Mouse (Mus musculus) myocyte (in vitro differentiated cells): ENCODE measurements around the gene Actn1. TPM values are rescaled to one million over a fixed set of nuclear protein-coding genes. Genes with fewer than 3 reads are reported as not detected.
A peak's percentile ranks its signal among the peaks of the same experiment; 100 is the strongest.

ENCODE experiments used
- H3K27me3 ChIP-seq: one replicate; pipeline ENCODE4 v1.6.1; 2011; ENCODE audit not compliant: control insufficient read depth, insufficient read depth, insufficient read length
- H3K36me3 ChIP-seq: one replicate; pipeline ENCODE4 v1.6.1; 2011; ENCODE audit not compliant: control insufficient read depth, insufficient read depth
- H3K4me2 ChIP-seq: one replicate; pipeline ENCODE4 v1.6.1; 2011; ENCODE audit warnings: low read depth, control low read depth
- H3K4me3 ChIP-seq: one replicate; pipeline ENCODE4 v1.5.1; 2011; ENCODE audit warnings: mild to moderate bottlenecking, control low read depth, moderate library complexity
- H3K79me2 ChIP-seq: one replicate; pipeline ENCODE4 v1.6.1; 2011; ENCODE audit not compliant: control insufficient read depth, insufficient read depth
- H3ac ChIP-seq: one replicate; pipeline ENCODE4 v1.6.1; 2011; ENCODE audit not compliant: control insufficient read depth, insufficient read length
- CEBPB ChIP-seq: IDR thresholded peaks from 2 replicates; pipeline ENCODE4 v1.6.1; 2011; ENCODE audit warnings: mild to moderate bottlenecking, moderate library complexity; ENCODE audit not compliant: poor library complexity, insufficient read depth, severe bottlenecking
- E2F4 ChIP-seq: IDR thresholded peaks from one replicate; pipeline ENCODE4 v1.6.1; 2011; ENCODE audit warnings: mild to moderate bottlenecking, control low read depth, moderate library complexity; ENCODE audit not compliant: insufficient read depth
- MAX ChIP-seq: IDR thresholded peaks from one replicate; pipeline ENCODE4 v1.6.1; 2011; ENCODE audit warnings: low read depth, mild to moderate bottlenecking, control low read depth
- MYOD1 ChIP-seq, 3 experiments: IDR thresholded peaks; one replicate each; pipeline ENCODE4 v1.6.1; 2011; ENCODE audit warnings: control low read depth in 2 of 3, low read depth in 2 of 3, mild to moderate bottlenecking in 2 of 3, moderate library complexity in 1 of 3; ENCODE audit not compliant: insufficient read length in 2 of 3, control insufficient read depth in 1 of 3
- MYOG ChIP-seq, 3 experiments: IDR thresholded peaks; one replicate each; pipeline ENCODE4 v1.6.1; 2011; ENCODE audit warnings: control low read depth in 2 of 3, low read depth in 2 of 3, mild to moderate bottlenecking in 2 of 3; ENCODE audit not compliant: insufficient read length in 2 of 3, control insufficient read depth in 1 of 3, insufficient read depth in 1 of 3
- POLR2A ChIP-seq: IDR thresholded peaks from one replicate; pipeline ENCODE4 v1.6.1; 2011; ENCODE audit warnings: low read depth, mild to moderate bottlenecking, control low read depth, moderate library complexity; ENCODE audit not compliant: insufficient read length
- POLR2AphosphoS2 ChIP-seq: IDR thresholded peaks from one replicate; pipeline ENCODE4 v1.6.1; 2011; ENCODE audit warnings: low read depth, control low read depth; ENCODE audit not compliant: insufficient read length
- REST ChIP-seq: IDR thresholded peaks from one replicate; pipeline ENCODE4 v1.6.1; 2011; ENCODE audit warnings: mild to moderate bottlenecking, control low read depth, moderate library complexity; ENCODE audit not compliant: insufficient read depth, insufficient read length
- SRF ChIP-seq: IDR thresholded peaks from one replicate; pipeline ENCODE4 v1.6.1; 2011; ENCODE audit warnings: low read depth; ENCODE audit not compliant: control insufficient read depth, insufficient read length
- TCF12 ChIP-seq: IDR thresholded peaks from one replicate; pipeline ENCODE4 v1.6.1; 2011; ENCODE audit warnings: mild to moderate bottlenecking, control low read depth; ENCODE audit not compliant: poor library complexity, insufficient read depth, severe bottlenecking
- TCF3 ChIP-seq: IDR thresholded peaks from one replicate; pipeline ENCODE4 v1.6.1; 2011; ENCODE audit warnings: low read depth, control low read depth; ENCODE audit not compliant: insufficient read length
- USF1 ChIP-seq: IDR thresholded peaks from one replicate; pipeline ENCODE4 v1.6.1; 2011; ENCODE audit warnings: low read depth, mild to moderate bottlenecking, control low read depth, moderate library complexity
- polyA plus RNA-seq: library from polyadenylated mRNA; unstranded; fragments of >200 nt; fragmentation: generic; extraction: Trizol; gene quantifications from one replicate; pipeline ENCODE4 v1.2.1, GENCODE M21; 2012; ENCODE audit warnings: missing spikeins

Actn1 gene
- polyA plus RNA-seq, 1 experiment: 166 TPM

DNA sequence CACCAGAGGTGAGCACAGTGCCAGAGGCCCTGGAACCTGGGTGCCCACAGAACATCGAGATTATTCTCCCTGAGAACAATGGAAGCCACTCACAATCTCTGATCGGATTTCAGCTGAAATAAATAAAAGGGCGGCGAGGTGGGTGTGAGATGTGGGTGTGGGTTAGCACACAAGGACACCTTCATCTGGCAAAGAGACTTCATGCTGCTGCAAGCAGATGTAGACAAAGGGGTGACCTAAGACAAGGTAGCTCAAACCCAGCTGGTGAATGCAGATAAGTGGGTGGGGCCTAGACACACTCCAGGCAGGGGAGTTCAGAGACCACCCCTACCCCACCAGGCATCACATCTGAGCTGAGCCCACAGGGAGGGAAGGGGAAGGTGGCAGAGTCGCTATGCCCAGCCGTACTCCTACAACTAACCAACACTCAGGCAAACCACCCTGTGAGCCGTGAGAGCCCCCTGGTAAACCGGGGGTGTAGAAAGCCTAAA is 35.9 kb downstream of the Actn1 start:
- Histone ChIP-seq H3K27me3 (no peaks in the 10 kb centered on the region), H3K4me3 (no peak overlapping the region), H3ac (no peak overlapping the region), H3K79me2 (peaks cover 88% of the 10 kb centered on the region), H3K4me2 (peak overlapping the region; percentile 35), H3K36me3 (no peaks in the 10 kb centered on the region)
- TF ChIP-seq POLR2A: no peak
- no peak for TF ChIP-seq MAX
- TF ChIP-seq CEBPB: no peak
- no peak for TF ChIP-seq POLR2AphosphoS2
- TF ChIP-seq TCF12: no peak
- no peak for TF ChIP-seq MYOG (IDR thresholded peaks at IDR 0.05; ENCODE audit: control insufficient read depth in 1 of 3, insufficient read depth in 1 of 3, insufficient read length in 2 of 3, low read depth in 2 of 3)
- TF ChIP-seq MYOD1 (IDR thresholded peaks at IDR 0.05; ENCODE audit: control insufficient read depth in 1 of 3, insufficient read length in 2 of 3, low read depth in 2 of 3): no peak
- no peak for TF ChIP-seq REST
- no peak for TF ChIP-seq SRF
- TF ChIP-seq E2F4: no peak

DNA sequence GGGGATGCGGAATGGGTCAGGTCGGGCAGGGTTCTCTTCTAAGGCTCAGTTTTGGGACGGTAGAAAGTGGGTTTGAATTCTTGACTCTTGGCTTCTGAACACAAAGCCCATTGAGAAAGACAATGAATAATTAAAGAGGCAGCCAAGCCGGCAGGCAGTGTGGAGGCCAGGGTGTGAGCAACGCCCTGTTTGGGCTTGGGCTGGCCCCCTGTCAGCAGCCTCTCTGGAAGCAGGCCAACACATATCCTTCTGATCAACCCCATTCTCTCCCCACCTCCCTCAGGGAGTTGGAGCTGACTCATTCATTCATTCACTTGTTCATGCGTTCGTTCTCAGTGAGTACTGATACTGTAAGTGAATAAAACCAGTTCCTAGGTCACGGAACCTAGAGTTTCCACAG is 36.7 kb downstream of the Actn1 start:
- no peaks in the 10 kb centered on the region for H3K36me3 ChIP-seq
- no peaks in the 10 kb centered on the region for H3K27me3 ChIP-seq
- H3ac ChIP-seq: no peak overlapping the region
- H3K4me2 ChIP-seq: peak overlapping the region; percentile 40
- no peak overlapping the region for H3K4me3 ChIP-seq
- H3K79me2 ChIP-seq: peaks cover 92% of the 10 kb centered on the region
- no peak for TF ChIP-seq POLR2A
- peak; percentile 39 for TF ChIP-seq POLR2AphosphoS2

DNA sequence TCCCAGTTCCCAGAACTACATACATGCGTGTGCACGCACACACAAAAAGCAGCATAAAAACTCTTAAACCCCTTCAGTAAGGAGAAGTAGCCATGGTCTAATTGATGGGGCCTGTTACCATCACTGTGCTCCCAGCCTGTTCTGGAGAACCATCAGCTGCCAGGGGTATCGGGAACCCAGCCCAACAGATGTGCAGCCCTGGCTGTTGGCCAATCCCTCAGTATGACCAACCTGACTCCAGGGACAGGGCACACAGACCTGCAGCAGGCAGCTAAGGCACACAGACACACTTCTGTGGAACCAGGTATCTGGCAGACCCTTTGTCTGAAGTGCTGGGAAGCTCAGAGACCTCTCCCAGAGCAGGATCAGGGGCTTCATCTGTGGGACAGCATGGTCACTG is 37.7 kb downstream of the Actn1 start:
- TF ChIP-seq POLR2AphosphoS2: no peak
- TF ChIP-seq TCF3: no peak
- no peak for TF ChIP-seq REST
- TF ChIP-seq MYOG (IDR thresholded peaks at IDR 0.05; ENCODE audit: control insufficient read depth in 1 of 3, insufficient read depth in 1 of 3, insufficient read length in 2 of 3, low read depth in 2 of 3): peak in 1 of 3 experiments; percentile 11
- TF ChIP-seq POLR2A: no peak
- no peak for TF ChIP-seq TCF12
- TF ChIP-seq USF1: no peak
- TF ChIP-seq E2F4: no peak
- TF ChIP-seq CEBPB: no peak
- TF ChIP-seq MYOD1 (IDR thresholded peaks at IDR 0.05; ENCODE audit: control insufficient read depth in 1 of 3, insufficient read length in 2 of 3, low read depth in 2 of 3): peak in 2 of 3 experiments; percentile 39 to 64
- no peak for TF ChIP-seq SRF
- no peak for TF ChIP-seq MAX
- Histone ChIP-seq H3K79me2 (peaks cover 92% of the 10 kb centered on the region), H3K36me3 (no peaks in the 10 kb centered on the region), H3ac (no peak overlapping the region), H3K4me2 (peak overlapping the region; percentile 10), H3K4me3 (no peak overlapping the region), H3K27me3 (no peaks in the 10 kb centered on the region)

DNA sequence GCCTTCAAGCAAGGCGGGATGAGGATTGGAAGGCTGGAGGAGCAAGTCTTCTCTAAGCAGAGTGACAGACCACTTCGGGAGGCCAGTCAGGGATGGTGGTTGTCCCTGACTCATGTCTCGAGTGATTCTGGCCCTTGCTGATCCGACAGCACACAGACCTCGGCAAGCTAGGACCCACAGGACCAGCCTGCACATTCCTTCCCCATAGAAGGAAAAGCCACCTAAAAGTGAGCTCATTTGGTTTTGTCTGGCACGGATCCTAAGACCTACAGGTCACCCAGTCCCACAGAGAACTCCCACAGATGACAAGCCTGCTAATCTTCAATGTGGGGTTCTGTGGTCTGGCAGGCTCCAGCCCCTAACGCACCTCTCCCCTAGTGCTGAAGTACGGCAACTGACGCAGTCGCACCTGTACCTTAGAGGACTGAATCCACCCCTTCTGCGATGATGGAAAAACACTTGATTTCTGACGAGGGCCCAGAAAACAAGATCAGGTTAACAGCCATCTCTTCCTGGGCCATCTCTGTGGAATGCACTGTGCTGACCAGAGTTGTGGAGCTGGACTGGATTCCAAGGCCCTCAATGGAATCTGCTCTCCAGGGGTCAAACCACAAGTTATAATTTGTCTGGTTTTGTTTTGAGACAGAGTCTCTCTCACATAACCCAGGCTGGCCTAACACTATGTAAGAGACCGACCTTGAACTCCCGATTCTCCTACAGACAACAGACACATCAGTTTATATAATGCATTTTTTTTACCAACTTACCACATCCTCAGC is 39.7 kb downstream of the Actn1 start:
- Histone ChIP-seq H3K36me3 (no peaks in the 10 kb centered on the region), H3K4me3 (no peak overlapping the region), H3ac (no peak overlapping the region), H3K79me2 (peaks cover 92% of the 10 kb centered on the region), H3K4me2 (peak overlapping the region; percentile 65), H3K27me3 (no peaks in the 10 kb centered on the region)
- TF ChIP-seq SRF (peak; percentile 92), POLR2AphosphoS2 (peak; percentile 33), TCF12 (no peak)

DNA sequence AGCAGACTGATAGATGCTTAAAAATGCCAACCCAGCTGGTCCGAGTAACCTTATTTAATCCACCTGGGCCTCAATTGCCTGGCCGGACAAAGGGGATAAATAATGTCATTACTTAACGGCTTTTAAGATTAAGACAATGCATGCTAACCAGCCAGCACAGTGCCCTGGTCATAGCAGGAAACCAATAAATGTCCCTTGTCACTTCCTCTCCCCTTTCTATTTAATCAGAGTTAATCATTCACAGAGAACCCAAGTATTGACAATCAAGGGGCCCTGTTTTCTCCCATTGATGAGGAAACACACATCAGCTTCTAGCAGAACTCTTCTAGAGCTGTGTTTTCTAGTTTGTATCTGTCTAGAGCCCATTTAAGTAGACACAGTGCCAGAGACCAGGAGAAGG is 41.4 kb downstream of the Actn1 start:
- no peak overlapping the region for H3ac ChIP-seq
- no peak for TF ChIP-seq CEBPB
- no peak for TF ChIP-seq MYOG (IDR thresholded peaks at IDR 0.05; ENCODE audit: control insufficient read depth in 1 of 3, insufficient read depth in 1 of 3, insufficient read length in 2 of 3, low read depth in 2 of 3)
- no peak for TF ChIP-seq E2F4
- TF ChIP-seq TCF12: no peak
- H3K4me2 ChIP-seq: peak overlapping the region; percentile 12
- peaks cover 92% of the 10 kb centered on the region for H3K79me2 ChIP-seq
- H3K27me3 ChIP-seq: no peaks in the 10 kb centered on the region
- no peak overlapping the region for H3K4me3 ChIP-seq
- H3K36me3 ChIP-seq: no peaks in the 10 kb centered on the region
